Mouse (Mus musculus) spleen, postnatal 36 days (tissue): ENCODE results near the gene Kifap3.
"Not testable (repeated sequence)": the region's sequence is repeated elsewhere in the genome, so short reads cannot be mapped to it uniquely, and the experiment has no call there.

Source experiments
- DNase-seq, 2 experiments: peaks; one replicate each; pipeline ENCODE4 v3.0.0; 2022; ENCODE audit warnings: low spot score in 2 of 2, mixed read lengths in 1 of 2

Gene Kifap3

DNA sequence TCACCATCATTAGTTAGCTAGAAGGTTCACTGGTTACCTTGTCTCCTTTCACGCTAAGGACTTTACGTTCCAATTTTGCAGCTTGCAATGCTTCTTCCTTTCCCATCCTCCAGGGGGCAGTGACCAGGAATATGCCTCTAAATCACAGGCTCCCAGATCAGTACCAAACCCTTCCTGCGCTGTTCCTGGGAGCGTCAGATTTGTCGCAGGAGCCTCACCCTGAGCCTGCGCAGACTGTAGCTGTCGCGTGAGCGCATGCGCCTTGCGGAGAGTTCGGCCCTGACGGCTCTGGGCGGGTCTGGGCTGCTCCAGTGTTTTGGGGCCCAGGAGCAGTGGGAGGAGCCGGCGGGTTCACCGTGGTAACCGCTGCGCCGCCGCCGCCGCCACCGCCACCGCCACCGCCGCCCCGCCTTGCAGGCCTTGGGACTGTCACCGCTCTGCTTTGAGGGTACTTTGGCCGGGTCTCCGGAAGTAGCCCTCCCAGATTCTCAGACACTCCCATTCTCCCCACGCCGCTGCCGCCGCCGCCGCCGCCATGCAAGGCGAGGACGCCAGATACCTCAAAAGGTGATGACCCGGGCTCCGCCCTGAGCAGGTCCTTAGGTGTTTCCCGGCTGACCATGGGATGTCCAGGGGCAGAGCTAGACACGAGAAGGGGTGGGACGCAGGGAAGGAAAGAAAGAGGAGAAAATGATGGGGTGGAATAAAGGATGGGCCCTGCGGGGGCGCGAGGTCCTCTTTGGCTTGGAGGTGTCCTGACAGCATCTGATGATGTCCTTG is at the start of gene Kifap3:
TSS of gene Kifap3 (plus strand) at position 248 of the 780 bp plus-strand sequence.
- peak; percentile 94 to 95 for DNase-seq

DNA sequence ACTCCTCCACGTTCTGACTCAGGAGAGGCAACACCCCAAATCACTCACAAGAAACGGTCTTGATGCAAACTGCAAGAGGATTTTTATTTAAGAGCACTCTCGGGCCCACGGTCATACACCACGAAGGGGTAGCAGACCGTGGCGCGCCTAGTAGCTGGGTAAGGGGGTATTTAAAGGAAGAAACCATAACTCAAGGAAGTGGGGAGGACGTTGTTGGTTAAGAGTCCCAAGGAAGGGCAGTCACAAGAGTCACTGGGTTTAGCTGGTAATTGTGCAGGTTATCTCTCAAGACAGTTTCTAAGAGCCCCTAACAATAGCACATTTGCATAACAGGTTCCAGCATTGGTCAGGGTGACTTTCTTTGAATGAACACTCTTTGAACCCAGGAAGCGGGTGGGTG is 48.2 kb upstream of the Kifap3 start:
- not testable (repeated sequence) for DNase-seq

DNA sequence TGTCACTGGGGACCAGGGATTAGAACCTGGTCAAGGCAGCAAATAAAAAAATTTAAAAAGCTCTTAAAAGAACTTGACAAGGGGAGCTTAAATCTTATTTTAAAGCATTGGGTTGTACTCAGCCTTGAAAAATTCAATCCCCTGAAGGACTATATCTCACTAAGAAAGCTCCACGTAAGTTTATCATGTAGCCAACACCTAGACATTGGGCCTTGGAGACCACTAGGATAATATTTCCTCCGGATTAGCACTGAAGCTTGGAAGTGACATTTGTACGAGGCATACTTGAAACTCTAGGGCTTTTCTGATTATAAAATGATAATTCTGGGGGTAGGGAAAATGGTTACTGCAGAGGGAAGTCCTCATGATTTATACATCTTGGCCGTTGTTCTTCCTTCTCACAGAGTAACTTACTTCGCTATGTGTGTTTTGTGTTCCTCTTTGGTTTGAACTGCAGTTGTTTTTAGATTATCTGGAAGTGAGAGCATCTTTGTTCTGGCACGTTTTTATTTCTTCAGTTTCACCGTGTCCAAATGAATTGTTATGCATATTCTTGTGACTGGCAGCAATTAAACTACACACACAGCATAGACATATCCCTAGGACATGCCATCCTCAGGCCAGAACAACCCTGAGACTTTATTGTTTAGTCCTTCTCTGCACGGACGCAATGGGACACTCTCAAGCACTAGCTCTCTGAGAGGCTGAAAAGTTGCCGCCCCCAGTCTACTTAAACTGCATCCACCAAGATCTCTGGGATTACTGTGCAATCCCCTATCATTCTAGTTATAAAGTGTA is 42.7 kb upstream of the Kifap3 start:
- DNase-seq = no peak

DNA sequence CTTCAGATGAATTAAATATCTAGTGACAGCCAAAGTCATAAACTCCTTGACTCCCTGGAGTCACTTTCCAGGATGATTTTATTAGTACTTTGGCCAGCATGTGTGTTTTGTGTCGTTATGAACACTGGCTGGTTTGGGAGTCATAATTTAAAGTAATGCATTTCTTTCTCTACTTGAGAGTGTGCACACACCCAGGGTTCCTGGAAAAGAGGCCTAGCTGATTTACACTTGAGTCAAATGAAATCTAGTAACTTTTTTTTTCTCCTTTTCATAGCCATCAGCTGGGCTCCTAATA is 42.2 kb upstream of the Kifap3 start:
- DNase-seq = no peak

DNA sequence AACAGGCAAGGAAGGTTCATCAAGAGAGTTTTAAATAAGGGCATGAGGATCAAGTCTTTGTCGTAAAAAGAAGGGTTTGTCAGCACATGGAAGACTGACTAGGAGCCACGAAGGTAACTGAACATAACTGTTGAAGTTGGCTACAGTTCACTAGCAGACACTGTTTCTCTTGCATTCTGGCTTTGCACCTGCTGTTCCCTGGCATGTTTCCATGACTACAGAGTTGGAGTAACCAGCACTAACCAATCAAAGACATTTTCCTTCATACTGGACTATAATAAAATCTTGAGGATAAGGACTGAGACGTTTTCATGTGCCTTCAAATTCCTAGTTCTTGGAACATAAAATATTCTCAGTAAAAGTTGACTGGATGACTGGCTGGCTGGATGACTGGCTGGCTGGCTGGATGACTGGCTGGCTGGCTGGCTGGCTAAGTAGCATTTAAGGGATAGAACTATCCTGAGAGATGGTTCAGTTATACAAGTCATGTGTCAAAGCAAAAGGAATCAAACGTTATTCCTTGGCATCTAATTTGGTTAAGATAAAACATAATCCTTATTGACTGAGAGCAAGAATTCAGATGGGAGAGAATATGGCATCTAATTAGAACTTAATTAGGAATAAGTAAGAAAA is 27.9 kb upstream of the Kifap3 start:
- no peak for DNase-seq

DNA sequence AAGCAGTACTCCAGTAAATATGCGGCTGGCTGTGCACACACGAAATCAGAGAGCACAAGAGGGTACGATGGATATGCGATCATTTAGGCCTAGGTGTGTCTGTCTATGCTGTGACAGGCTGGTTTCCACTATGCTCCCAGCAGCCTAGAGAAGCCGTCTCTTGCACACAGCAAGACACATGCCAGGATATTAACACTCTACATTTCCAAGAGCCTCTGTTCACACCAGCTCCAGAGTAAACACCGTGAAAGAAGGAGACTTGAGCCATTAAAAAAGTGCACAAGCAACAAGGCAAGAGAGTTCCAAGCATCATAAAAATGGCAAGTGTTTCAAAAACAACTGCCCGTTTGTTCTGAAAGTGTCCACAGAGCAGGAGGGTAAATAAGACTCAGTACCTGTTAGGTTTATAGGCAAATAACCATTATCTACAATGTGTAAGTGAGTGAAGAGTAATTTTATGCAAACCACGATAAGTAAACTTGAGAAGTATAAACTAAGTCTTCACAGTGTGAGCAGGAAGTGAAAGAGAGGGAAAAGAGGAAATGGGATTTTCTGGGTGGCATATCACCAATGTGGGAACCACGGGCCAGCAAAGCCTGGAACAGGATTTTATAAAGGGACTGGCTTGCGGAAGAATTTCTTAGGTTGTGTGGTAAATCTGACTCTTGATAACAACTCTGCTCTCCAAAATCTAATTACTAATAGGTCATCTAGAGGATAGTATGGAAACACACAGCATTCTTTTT is 21.7 kb upstream of the Kifap3 start:
- DNase-seq = no peak

DNA sequence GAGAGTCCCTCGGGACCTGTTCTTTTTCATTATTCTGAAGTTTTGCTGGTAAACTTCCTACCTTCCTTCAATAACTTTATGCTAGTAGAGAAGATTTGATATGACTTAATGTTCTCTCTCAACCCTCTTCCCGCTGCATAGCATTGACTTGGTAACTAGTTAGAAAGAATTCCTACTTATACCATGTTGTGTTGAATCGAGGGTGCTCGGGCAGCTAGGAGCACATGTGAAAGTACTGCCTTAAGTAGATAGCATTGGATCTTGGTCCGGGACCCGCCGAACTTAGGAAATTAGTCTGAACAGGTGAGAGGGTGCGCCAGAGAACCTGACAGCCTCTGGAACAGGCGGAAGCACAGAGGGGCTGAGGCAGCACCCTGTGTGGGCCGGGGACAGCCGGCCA is 4.2 kb downstream of the Kifap3 start:
- not testable (repeated sequence) for DNase-seq

DNA sequence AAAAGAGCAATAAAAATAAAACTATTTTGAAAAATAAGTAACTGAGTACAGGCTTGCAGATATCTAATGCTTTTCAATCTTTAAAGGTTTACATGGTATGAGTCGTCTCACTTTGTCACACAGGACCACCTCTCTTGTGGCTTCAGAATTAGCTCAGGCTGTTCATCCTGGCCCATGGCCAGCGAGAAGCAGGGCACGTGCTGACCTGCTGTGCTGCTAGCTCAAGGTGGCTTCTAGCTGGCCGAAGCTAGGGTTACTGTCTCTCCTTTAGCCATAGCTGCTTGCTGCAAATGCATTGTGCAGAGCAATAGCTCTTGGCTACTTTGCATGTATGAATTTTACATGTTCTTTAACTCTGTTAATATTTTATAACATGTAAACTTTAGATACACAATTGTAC is 42.0 kb downstream of the Kifap3 start:
- DNase-seq = no peak

DNA sequence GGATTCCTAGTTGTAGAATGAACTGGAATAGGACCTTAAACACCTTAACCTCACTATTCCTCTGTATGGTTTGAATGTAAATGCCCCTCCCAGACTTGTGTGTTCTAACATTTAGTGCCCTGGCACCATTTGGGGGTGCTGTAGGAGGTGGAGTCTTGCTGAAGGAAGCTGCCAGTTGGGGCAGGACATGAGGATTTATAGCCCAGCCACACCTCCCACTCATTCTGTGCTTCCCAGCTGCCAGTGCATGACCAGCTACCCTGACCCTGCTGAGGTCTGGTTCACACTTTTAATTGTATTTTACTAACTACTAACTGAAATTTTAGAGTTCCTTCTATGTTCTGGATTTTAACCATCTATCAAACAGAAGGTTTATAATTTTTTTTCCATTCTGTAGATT is 50.1 kb downstream of the Kifap3 start:
- no peak for DNase-seq

DNA sequence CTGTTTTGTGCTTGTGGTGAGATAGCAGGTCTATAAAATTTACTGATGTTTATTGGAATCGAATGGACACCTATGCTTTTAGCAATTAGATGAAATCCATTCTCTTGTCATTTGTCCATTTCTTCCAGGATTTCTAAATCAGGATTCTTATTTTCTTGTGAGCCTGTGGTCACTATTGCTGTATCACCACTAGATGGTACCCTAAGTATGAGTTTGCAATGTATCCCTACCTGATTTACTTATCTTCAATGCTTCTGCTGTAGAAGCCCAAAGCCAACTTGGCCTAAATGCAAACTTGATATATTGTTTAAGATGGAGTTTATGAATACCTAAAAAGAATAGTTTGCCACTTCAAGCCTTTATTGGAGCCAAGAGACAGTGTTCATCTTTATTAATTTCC is 54.7 kb downstream of the Kifap3 start:
- DNase-seq = no peak

DNA sequence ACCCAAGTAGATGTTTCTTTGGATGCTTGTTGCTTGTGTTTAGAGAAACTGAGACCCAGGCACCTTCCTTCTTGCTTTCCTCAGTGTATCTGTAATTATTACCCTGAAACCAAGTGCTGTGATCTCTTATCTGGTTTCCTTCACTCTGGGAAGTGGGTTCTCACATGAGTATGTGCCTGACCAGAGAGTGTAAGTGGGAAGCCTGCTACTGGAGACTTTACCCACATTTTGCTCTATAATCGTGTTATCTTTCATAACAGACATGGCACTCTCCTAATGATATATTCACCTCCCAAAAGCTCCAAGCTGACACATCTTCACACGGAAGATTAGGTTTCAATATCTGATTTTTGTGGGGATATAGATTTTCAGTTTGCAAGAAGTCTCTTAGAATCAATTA is 55.7 kb downstream of the Kifap3 start:
- no peak for DNase-seq

DNA sequence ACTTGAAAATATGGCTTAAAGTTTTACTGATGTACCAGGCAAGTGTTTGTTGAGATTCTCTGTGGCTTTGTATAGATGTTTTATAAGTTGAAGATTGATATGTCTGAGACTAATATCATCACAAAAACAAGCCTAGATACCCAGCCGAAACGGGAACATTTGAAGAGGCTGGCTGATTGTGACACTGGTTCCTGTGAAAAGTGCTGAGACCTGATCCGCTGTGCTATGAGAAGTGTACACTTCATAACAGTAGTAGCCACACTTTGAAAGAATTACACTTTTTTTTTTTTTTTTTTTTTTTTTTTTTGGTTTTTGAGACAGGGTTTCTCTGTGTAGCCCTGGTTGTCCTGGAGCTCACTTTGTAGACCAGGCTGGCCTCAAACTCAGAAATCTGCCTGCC is 59.1 kb downstream of the Kifap3 start:
- not testable (repeated sequence) for DNase-seq

DNA sequence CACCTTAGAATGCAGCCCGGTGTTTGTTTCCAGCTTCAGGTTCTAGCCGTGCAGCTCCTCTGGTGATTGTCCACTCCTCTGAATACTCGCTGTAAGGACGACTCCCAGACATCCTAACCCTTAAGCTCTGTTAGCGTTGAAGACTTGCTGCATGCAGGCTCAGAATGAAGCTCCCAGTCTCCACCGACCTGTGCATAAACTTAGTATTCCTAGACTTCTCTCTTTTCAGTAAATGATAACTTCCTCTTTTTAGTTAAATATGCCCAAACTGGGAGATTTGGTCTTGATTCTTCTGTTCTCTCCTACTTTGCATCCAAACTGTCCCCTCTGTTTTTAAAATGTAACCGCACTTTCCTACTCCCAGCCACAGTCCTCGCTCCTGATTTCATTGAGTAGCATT is 61.2 kb downstream of the Kifap3 start:
- no peak for DNase-seq

DNA sequence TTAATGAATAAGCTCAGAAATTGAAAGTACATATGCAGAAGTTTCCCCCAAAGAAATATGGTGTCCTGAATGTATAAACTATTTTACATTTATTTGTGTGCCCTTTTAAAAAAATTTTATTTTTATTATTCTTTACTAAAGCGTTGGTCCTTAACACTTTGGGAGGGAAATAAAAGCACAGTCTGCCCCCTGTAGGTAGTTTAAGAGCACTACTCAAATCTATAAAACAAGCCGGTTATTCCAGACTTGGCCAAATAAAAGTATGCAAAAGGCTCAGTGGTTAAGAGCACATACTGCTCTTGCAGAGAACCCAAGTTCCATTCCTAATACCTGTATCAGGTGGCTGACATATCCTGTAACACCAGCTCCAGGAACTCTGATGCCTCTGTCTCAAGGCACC is 62.9 kb downstream of the Kifap3 start:
- DNase-seq = no peak

DNA sequence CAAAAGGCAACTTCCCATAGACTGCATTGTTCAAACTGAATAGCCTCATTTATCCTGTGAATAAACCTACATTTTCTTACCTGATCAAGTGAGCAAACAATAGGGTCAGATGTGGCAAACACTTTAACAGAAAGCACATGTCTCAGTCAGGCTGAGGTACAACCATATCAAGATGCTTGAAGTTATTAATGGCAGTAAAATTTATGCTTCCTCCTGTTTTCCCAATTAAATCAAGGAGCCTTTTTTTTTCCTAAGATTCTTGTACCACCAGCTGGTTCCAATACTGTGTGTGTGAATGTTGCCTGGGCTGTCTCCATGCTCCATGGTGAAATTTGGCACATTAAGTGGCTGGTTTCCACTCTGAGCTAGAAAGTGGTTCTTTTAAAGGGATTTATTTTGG is 64.5 kb downstream of the Kifap3 start:
- DNase-seq = no peak

DNA sequence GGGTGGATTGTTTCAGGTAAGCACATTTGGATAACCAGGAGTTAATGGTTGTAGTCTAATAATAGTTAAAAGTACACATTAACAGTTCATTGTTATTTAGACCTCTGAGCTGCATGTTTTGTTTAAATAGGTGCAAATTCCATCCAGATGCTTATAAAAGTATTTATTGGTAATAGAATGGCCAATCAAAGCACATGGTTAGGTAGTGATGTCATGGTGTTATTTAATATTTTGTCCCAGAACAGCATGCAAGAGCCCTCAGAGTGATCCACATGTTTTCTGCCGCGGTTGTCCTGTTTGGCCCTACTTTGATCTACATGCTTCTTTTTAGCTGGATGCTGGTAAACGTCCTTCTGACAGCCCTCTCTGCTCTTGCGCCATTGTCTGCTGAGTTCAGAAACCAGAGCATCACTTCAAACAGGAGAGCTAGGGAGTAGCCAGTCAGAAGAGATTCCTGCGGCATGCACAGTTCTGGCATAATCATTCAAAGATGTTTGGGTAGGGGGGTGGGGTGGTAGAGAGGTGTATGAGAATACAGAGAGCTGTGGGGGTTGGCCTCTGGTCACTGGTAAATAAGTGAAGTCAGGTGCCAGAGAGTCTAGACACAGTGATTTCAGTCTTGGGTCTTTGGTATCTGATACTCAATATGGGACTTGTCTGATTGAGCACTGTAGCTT is 73.6 kb downstream of the Kifap3 start:
- DNase-seq = no peak

DNA sequence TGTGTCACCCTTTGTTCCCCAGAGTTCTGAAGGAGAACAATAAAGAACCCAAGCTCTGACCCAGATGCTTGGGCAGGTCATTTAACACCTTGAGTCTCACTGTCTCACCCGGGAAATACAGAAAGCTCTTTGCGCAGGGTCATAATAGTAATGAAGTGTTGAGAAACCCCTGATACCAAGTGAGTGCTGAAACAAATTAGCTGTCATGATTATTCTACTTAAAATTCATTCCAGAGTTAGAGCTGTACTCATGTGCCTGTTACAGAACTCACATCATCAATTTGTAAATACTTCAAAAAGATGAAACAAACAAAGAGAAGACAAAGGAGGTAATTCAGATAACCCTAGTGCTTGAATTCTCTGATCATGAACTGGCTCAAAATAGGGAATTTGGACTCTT is 79.0 kb downstream of the Kifap3 start:
- no peak for DNase-seq

DNA sequence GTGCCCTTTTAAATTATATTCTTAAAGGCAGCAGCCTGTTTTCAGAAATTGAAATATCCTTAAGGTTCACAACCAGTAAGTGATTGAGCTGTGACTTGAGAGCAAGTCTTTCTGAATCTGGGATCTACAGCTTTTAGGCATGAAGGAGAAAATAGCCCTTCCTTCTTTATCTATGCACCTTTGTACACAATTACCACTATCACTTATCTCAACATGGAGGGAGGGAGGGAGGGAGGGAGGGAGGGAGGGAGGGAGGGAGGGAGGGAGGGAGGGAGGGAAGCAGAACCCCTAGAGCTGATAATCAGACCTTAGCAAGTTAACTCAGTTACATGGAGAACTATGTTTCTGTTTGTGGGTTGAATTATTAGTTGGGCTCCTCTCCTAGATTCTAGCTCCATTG is 82.2 kb downstream of the Kifap3 start:
- DNase-seq = no peak

DNA sequence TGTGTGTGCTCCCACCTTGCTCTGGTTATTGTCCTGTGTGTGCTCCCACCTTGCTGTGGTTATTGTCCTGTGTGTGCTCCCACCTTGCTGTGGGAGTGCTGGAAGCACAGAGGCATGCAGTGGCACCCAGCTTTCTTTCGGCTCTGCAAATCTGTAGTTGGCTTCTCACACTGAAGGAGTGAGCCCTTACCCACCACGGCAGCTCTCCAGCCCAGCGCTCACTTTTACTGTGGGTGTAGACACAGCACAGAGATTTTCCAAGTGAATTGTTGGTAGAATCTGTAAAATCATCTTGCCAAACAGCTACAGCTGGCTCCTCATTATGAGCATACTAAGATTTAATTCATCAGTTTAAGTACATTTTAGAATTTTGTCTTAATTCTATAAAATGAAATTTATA is 93.8 kb downstream of the Kifap3 start:
- DNase-seq = no peak

DNA sequence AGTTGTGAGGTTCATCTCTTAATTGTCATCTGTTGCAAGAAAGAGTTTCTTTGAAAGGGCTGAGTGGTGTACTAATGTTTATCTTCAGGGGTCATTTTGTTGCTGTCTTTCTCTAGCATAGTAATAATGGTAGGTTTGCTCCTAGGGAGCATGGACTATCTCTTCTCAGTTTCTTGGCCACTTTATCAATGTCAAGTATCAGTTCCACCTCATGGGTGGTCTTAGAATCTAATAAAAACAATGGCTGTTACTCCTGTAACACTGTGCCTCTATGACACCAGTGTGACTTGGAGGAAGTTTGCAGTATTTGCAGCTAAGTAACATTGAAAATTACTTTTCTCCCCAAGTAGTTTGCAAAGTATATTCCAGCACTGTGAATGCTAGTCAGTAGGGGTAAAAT is 110.2 kb downstream of the Kifap3 start:
- DNase-seq = no peak

DNA sequence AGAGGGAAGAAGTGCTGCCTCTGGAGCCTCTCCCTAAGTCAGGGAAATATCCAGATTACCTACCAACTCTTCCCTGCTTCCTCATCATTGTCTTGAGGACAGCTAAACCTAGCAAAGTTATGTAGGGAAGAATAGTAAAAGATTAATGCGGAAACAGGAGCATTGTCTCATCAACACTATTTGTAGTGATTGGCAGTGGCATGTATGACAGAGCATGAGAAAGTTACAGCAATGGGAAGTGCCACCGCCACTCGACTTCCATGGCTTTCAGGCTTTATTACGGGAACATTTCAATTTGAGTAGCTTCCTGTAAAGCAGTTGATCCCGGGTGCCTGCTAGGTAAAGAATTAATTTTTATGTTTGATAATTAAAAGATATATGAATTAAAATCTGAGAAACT is 113.9 kb downstream of the Kifap3 start:
- no peak for DNase-seq
